Mouse (Mus musculus): ENCODE data around the gene Ola1.

Gene Ola1

GRCm38 (mm10) chr2:73218913-73219312 is at the start of gene Ola1:
Gene Ola1, minus strand, starts transcription at chr2:73218924.
- no peak for DNase-seq

- no peak for DNase-seq
Measured at GRCm38 (mm10) chr2:73268281-73268680, 49.6 kb upstream of the Ola1 start.

- no peak for DNase-seq
Measured at GRCm38 (mm10) chr2:73267818-73268217, 49.1 kb upstream of the Ola1 start.

- DNase-seq: no peak
Measured at GRCm38 (mm10) chr2:73267231-73267630, 48.5 kb upstream of the Ola1 start.

GRCm38 (mm10) chr2:73266623-73267022 is 47.9 kb upstream of the Ola1 start:
- no peak for DNase-seq

- DNase-seq: no peak
Measured at GRCm38 (mm10) chr2:73266011-73266410, 47.3 kb upstream of the Ola1 start.

GRCm38 (mm10) chr2:73264611-73265195 is 46.0 kb upstream of the Ola1 start:
- no peak for DNase-seq

GRCm38 (mm10) chr2:73263794-73264610 is 45.3 kb upstream of the Ola1 start:
- DNase-seq: no peak

- DNase-seq: no peak
Measured at GRCm38 (mm10) chr2:73263172-73263765, 44.5 kb upstream of the Ola1 start.

- no peak for DNase-seq
Measured at GRCm38 (mm10) chr2:73248701-73249100, 30.0 kb upstream of the Ola1 start.

GRCm38 (mm10) chr2:73241299-73241698 is 22.6 kb upstream of the Ola1 start:
- no peak for DNase-seq

GRCm38 (mm10) chr2:73231081-73231480 is 12.4 kb upstream of the Ola1 start:
- no peak for DNase-seq

- peak; percentile 91 for DNase-seq
Measured at GRCm38 (mm10) chr2:73213871-73214659, 4.7 kb downstream of the Ola1 start.

- peak; percentile 16 for DNase-seq
Measured at GRCm38 (mm10) chr2:73213539-73213870, 5.2 kb downstream of the Ola1 start.

GRCm38 (mm10) chr2:73204328-73204727 is 14.4 kb downstream of the Ola1 start:
- DNase-seq: no peak

GRCm38 (mm10) chr2:73188488-73188887 is 30.2 kb downstream of the Ola1 start:
- DNase-seq: no peak

GRCm38 (mm10) chr2:73185185-73185584 is 33.5 kb downstream of the Ola1 start:
- DNase-seq: no peak

GRCm38 (mm10) chr2:73169496-73169895 is 49.2 kb downstream of the Ola1 start:
- DNase-seq: no peak

GRCm38 (mm10) chr2:73167126-73167525 is 51.6 kb downstream of the Ola1 start:
- peak; percentile 30 for DNase-seq

GRCm38 (mm10) chr2:73164666-73165065 is 54.1 kb downstream of the Ola1 start:
- DNase-seq: no peak

GRCm38 (mm10) chr2:73160772-73161171 is 58.0 kb downstream of the Ola1 start:
- no peak for DNase-seq

- DNase-seq: no peak
Measured at GRCm38 (mm10) chr2:73157202-73157601, 61.5 kb downstream of the Ola1 start.

GRCm38 (mm10) chr2:73150526-73150925 is 68.2 kb downstream of the Ola1 start:
- no peak for DNase-seq
